Mouse (Mus musculus): Measurements from ENCODE around the gene Gm49373.

Gm49373 gene

DNA sequence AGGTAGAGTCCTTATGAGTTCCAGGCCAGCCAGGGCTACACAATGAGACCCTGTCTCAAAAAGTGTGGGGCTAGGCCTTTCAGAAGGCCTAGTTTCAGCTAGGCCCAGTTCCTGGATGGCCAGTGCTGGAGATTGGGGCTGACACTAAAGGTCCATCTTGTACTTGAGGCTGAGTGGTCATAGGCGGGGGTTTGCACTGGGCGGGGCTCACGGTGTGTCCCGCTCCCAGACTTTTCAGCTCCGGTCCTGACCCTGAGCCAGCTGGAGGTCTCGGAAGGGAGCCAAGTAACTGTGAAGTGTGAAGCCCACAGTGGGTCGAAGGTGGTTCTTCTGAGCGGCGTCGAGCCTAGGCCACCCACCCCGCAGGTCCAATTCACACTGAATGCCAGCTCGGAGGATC lies 46.0 kb downstream of the Gm49373 start:
- DNase-seq: no peak

DNA sequence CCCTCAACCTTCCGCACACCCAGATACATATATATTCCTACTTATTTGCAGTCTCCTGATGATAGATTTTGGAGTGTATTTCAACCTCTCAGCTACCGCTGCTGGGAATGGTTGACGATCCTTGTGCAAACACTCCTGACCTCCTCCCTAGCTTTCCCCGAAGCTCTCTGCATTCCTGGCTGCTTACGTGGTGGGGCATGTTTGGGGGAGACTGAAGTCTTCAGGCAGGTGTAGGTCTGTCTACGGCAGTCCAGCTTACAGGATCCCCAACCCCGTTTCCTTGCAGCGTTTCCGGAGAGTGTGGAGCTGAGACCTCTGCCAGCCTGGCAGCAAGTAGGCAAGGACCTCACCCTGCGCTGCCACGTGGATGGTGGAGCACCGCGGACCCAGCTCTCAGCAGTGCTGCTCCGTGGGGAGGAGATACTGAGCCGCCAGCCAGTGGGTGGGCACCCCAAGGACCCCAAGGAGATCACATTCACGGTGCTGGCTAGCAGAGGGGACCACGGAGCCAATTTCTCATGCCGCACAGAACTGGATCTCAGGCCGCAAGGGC lies 47.6 kb downstream of the Gm49373 start:
- DNase-seq: no peak

DNA sequence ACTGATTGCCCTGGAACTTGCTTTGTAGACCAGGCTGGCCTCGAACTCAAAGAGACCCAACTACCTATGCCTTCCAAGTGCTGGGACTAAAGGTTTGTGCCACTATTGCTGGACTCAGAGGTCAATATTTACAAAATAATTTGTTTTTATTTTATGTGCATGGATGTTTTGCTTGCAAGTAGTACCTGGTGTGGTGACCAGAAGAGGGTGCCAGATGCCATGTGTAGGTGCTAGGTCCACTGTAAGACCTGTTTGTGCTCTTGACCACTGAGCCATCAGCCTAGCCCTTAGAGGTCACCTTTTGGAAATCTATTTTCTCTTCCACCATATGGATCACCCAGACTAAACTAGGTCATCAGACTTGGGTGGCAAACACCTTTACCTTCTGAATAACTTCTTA lies 50.2 kb downstream of the Gm49373 start:
- DNase-seq: no peak

DNA sequence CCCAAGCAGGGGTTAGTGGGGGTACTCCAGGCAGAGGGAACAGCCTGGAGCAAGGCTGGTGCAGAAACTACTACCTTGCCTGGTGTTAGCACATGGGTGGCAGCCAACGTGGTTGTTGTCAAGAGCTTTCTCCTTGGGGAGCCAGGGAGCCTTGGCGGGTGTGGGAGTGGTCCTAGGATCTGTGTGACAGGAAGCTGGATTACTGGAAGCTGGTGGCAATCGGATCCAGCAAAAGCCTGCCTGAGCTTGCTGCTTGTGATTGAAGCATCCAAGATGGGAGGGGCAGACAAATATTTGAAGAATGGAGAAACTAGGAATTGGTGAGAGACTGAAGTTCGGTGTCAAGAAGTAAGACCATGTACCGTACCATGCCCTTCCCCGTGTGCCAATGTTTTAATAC lies 50.6 kb downstream of the Gm49373 start:
- no peak for DNase-seq

DNA sequence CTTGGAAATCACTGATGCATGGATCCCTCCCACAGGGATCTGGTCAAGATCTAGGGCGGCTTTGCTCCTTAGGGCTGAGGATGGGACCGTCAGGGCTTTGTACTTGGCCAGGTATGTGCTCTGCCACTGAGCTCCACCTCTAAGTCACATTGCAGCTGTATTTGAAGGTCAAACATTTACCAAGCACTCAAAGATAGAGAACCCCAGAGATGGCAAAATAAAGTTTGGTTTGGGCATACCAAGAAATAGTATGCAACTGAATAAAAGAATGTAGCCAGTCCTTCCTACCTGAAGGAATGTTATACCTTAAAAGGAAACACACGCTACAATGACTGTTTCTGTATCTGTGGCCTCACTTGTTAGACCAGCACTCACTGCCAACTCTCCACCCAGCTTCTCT lies 51.5 kb downstream of the Gm49373 start:
- no peak for DNase-seq

DNA sequence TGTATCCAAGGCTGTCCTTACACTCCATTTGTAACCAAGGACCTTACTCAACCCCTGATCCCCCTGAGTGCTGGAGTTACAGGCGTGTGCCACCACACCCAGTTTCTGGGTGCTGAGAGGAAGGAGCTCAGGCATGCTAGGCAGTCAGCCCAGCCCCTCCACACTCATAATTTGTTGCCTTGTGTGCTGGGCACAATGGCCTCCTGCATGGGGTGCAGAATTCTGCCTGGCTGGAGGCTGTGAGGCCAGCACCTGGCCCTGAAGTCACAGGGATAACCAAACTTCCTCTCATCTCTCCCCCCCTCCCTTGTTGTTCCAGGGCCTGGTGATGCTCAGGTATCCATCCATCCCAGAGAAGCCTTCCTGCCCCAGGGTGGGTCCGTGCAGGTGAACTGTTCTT lies 54.3 kb downstream of the Gm49373 start:
- no peak for DNase-seq

DNA sequence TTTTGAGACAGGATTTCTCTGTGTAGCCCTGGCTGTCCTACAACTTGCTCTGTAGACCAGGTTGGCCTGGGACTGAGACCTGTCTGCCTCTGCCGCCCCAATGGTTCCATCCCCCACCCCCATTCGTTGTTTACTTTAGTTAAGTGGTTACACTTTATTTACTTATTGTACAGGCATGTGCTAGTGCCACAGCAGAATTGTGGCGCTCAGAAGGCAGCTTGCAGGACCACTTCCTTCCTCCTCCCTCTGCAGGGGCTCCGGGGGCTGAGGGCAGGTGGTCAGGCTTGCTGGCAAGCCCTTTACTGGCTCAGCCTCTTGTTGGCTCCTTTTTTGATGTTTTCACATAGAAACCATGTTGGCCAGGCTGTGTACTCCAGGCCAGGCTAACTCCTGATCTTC lies 55.7 kb downstream of the Gm49373 start:
- no peak for DNase-seq

DNA sequence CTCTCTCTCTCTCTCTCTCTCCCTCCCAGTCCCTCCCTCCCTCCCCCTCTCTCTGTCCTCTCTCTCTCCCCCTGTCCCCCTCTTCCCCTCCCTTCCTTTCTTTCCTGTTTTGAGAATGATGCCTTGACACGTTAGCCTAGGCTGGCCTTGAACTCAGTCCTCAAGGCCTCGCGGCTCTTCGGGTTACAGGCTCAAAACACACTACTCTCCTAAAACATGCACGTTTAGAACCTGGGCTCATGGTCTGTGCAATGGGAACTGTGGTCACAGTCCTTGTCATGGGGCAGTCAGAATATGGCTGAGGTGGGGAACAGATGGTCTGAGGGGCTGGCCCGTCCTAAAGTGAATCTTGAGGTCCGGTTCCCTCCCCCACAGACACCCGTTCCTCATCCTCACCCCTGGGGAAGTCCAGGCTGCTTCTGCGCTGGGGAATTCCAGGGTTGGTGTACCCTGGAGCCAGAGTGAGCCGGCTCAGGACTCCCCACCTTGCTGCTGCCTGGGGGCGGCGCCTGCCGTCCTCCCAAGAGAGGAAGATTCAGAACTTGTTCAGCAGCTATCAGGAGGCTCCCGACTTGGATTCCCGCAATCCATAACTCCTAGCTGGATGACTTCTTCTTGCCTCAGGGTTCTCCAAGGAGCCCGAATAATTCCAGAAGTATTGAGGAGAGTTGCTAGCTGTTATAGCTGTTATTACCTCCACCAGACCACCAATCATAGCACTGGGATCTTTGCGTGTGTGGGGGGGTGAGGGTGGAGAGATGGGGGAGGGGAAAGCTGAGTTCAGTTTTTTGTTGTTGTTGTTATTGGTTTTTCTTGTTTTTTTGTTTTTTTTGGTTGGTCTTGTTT lies 56.3 kb downstream of the Gm49373 start:
- no peak for DNase-seq

DNA sequence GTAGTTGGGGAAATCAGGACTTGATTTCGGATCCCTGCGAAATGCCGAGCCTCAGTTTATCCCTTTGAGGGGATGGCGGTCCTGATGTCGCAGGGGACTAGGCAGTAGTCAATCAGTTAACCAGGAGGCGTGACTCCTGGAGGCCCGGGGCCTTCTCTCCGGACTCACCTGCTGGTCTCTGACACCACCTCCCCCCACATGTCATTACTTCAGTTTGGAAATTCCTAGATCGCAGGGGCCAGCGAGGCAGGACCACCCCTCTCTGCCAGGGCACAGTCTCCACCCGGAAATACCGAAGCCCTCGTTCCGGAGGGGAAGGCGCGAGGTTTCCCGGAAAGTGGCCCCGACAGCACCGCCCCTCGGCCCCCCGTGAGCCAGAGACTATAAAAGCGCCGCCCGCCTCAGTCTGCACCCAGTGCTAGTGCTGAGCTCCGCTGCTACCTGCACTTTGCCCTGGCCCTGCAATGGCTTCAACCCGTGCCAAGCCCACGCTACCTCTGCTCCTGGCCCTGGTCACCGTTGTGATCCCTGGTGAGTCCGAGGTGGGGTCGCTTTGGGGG lies 57.2 kb downstream of the Gm49373 start, which contains the start of gene Icam1:
Gene Icam1 (plus strand): TSS at position 415 of the 560 bp plus-strand sequence.
- no peak for DNase-seq

DNA sequence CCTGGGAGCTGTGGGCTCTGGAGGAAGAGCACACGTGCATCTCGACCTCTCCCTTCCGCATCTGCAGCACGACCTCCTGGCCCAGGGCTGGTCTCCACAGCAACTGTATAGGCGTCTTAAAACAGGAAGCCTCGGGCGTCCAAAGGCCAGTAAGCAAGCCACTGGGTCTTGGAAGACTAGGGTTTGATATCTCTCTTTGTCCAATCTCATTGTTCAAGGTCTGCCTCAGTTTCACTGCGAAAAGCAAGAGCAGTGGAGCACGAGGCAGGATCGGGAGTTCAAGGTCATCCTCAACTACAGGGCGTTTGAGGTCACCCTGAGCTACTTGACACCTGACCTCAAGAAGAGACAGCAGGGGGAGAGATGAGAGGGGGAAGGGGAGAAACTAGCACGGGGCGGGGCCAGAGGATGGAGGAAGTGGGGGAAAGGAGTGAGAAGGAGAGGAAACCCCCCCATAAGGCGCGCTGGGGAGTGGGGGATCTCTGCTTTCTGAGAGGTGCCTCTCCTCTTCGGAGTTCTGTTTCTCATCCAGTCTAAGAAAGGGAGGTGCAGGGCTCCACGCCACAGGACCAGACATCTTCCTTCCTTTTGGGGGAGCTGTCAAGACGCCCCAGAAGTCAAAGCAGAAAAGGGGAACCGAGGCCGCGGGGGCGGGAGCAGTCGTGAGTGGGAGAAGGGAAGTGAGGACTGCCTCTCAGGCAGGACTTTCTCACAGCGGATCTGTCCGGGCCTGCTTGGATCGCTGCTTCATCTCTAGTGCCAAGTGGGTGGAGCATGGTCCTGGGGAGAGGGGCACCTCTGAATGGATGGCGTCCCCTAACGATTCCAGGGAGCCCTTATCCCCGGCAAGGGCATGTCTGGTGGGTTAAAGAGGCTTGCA lies 58.0 kb downstream of the Gm49373 start:
- DNase-seq: no peak
